Mouse (Mus musculus) erythroblast, embryonic 14.5 days (primary cell): ENCODE data around the gene Polr1a. TPM values are rescaled to one million over a fixed set of nuclear protein-coding genes. Genes with fewer than 3 reads are reported as not detected.

Experiments used
- H3K27me3 ChIP-seq: 2 replicates; pipeline ENCODE4 v1.6.1; 2012; ENCODE audit warnings: inconsistent platforms; ENCODE audit not compliant: control insufficient read depth
- H3K36me3 ChIP-seq: 2 replicates; pipeline ENCODE4 v1.6.1; 2012; ENCODE audit warnings: mild to moderate bottlenecking, inconsistent platforms; ENCODE audit not compliant: control insufficient read depth
- H3K4me1 ChIP-seq: 2 replicates; pipeline ENCODE4 v1.6.1; 2012; ENCODE audit warnings: inconsistent platforms; ENCODE audit not compliant: control insufficient read depth
- H3K4me3 ChIP-seq: replicated peaks from 2 replicates; pipeline ENCODE3; 2012; ENCODE audit warnings: moderate library complexity, mild to moderate bottlenecking, inconsistent platforms
- H3K9me3 ChIP-seq: 2 replicates; pipeline ENCODE4 v1.6.1; 2012; ENCODE audit warnings: low read length, inconsistent platforms, mixed read lengths; ENCODE audit not compliant: control insufficient read depth
- GATA1 ChIP-seq: IDR thresholded peaks from 2 replicates; pipeline ENCODE4 v1.6.1; 2012; ENCODE audit warnings: low read length, inconsistent platforms, mixed read lengths
- TAL1 ChIP-seq: IDR thresholded peaks from 3 replicates; pipeline ENCODE4 v1.6.1; 2012; ENCODE audit warnings: low read length, inconsistent platforms, mixed read lengths
- polyA plus RNA-seq: library from polyadenylated mRNA; stranded (reverse); fragments of >175 nt; gene quantifications from 2 replicates; pipeline ENCODE4 v1.2.3, GENCODE M21; 2012

Gene Polr1a
- 0.27 and 0.50 TPM in 2 replicates for polyA plus RNA-seq

DNA sequence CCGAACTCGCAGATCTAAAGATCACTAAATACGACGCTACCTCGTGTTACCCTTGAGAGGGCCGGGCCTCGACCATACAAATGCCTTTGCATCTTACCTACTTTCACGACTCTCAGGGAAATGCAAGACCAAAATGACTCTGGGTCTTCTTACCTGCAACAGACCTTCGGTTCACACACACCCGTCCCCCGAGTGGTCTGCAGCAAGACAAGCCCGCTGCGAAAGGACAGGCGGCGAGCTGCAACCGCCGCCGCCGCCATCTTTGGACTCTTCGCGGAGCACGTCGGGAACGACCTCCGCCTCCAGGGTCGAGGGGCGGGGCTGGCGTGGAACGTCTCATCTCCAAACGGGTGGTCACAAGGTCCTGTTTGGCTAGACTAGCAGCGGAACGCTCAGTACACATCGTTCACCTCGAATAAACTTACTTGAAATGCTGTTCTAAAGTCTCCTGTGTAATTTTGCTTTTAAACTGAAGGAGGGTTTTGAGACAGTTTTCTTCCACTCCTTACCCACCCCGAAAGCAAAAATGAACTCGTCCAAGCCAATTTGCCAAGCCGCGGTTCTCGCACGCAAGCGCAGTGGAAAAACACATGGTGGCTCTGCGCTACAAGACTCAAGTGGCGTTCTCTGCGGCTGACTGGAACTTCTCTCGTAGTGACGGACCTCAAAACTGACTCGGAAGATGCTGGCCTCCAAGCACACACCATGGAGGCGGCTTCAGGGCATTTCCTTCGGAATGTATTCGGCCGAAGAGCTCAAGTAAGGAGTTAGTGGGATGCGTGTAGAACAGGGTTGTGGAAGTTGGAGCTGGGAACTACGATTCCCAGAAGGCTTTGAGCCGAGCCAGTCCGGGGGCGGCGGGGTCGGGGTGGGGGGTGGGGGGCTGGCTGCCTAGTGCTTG is at the start of gene Polr1a, which contains the start of gene Ptcd3:
Gene Polr1a (plus strand): TSS at position 573 of the 901 bp plus-strand sequence.
Gene Ptcd3 (minus strand): TSS at position 270 of the 901 bp plus-strand sequence.
- H3K27me3 ChIP-seq: no peaks in the 10 kb centered on the region
- no peaks in the 10 kb centered on the region for H3K9me3 ChIP-seq
- peak within 1 kb of the TSS; percentile 72 for H3K4me3 ChIP-seq
- no peak for TF ChIP-seq GATA1
- TF ChIP-seq TAL1: no peak
- peaks cover 39% of the 10 kb centered on the region for H3K4me1 ChIP-seq
- peaks cover 45% of the 10 kb centered on the region for H3K36me3 ChIP-seq

DNA sequence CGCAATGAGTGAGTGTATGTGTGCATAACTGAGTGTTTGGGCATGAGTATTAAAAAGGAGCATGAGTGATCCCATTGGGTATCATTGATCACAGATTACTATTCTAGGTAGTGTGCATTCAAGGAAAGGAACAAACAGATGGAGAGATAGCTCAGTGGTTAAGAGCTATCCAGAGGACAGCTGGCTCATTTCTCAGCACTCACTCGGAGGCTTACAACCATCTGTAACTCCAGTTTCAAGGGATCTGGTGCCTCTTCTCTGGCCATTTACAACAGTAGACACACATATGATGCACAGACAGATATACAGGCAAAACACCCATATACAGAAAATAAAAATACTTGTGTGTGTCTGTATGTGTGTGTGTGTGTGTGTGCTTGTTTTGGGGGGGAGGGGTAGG is 41.1 kb upstream of the Polr1a start:
- no peak for TF ChIP-seq GATA1
- no peak for TF ChIP-seq TAL1
- no peak overlapping the region for H3K4me3 ChIP-seq
- H3K9me3 ChIP-seq: peaks cover 4% of the 10 kb centered on the region; the same call in 1 of the 2 replicates
- H3K4me1 ChIP-seq: no peaks in the 10 kb centered on the region
- no peaks in the 10 kb centered on the region for H3K27me3 ChIP-seq
- H3K36me3 ChIP-seq: peaks cover 88% of the 10 kb centered on the region

DNA sequence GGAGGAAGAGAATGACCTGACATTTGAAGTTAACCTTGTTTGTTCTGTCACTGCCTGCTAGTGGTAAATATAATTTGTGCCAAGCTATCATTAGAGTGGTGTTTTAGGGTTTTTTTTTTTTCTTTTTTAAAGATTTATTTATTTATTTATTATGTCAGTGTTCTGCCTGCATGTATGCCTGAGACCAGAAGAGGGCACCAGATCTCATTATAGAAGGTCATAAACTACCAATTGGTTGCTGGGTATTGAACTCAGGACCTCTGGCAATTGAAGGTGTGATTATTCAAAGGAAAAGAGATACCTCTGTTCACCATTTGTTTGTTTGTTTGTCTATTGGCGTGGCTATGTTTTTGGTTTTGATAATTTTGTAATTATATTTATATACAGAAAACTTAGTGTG is 40.0 kb upstream of the Polr1a start:
- H3K36me3 ChIP-seq: peaks cover 90% of the 10 kb centered on the region
- H3K4me1 ChIP-seq: no peaks in the 10 kb centered on the region
- H3K4me3 ChIP-seq: no peak overlapping the region
- peaks cover 4% of the 10 kb centered on the region; the same call in 1 of the 2 replicates for H3K9me3 ChIP-seq
- no peaks in the 10 kb centered on the region for H3K27me3 ChIP-seq
- TF ChIP-seq GATA1: no peak
- no peak for TF ChIP-seq TAL1

DNA sequence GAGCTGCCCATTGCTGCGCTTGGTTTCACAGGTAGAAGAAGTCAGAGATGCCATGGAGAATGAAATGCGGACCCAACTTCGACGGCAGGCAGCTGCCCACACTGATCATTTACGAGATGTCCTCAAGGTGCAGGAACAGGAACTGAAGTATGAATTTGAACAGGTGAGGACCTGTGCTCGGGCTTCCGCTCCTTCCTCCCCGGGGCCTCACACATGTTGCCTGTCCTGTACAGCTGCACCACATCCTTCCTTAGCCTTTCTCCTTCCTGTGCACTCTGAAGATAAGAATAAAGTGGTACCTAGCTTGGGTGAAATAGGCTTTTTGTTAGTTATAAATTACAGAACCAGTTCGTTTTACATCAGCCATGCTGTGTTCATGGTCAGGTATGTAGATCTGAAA is 37.5 kb upstream of the Polr1a start:
- peaks cover 92% of the 10 kb centered on the region for H3K36me3 ChIP-seq
- TF ChIP-seq GATA1 (no peak), TAL1 (no peak)

DNA sequence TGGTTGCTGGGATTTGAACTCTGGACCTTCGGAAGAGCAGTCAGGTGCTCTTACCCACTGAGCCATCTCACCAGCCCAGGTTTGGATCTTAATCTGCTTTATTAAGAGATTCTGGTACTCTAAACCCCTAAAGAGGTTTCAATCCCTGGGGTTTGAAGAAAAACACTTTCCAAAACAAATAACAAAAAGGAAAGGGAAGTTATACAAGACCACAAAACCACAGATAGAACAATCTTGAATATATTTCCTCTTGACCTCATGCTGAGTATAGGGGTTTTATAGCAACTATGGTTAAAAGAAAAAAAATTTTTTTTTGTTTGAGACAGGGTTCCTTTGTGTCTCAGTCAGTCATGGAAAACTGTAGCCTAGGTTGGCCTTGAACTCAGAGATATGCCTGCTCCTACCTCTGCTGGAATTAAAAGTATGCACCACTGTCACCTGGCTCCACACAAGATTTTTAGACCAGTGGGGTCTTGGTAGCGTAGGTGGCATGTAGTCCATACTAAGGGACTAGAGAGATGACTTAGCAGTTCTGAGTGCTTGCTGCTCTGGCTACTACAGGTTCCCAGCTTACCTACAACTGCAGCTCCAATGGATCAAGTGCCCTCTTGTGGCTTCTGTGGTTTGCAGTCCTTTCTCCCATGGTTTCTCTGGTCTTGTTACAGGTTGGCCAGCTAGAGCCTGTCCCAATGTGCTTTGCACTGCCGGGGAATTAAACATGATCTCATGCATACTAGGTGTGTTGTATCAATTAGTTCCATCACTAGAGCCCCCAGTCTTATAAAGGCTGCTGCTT is 30.7 kb upstream of the Polr1a start:
- Histone ChIP-seq H3K4me3 (no peak overlapping the region), H3K4me1 (no peaks in the 10 kb centered on the region), H3K27me3 (no peaks in the 10 kb centered on the region), H3K9me3 (no peaks in the 10 kb centered on the region), H3K36me3 (peaks cover 94% of the 10 kb centered on the region)
- TF ChIP-seq TAL1 (no peak), GATA1 (no peak)

More for the DNA sequence above, 37.5 kb upstream of the Polr1a start:
- no peak overlapping the region for H3K4me3 ChIP-seq
- no peaks in the 10 kb centered on the region for H3K4me1 ChIP-seq
- no peaks in the 10 kb centered on the region for H3K27me3 ChIP-seq
- no peaks in the 10 kb centered on the region for H3K9me3 ChIP-seq

DNA sequence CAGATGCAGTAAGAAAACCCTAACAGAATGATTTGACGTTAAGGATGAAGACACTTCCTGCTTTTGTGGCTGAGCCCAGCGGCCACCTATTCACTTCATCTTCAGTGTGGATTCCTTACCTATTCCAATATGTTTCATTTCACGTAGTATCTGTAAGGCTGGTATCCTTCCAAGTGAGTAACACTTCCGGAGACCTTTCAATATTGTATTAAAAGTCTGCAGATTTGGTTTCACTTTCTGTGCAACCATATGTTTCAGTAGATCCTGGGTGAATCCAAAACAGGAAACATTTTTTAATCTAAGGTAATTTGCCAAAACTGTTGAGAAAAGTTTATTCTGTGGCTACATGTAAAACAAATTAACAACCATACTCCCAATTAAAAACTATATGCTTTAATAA is 15.6 kb upstream of the Polr1a start:
- H3K4me1 ChIP-seq: no peaks in the 10 kb centered on the region
- no peaks in the 10 kb centered on the region for H3K27me3 ChIP-seq
- peaks cover 97% of the 10 kb centered on the region for H3K36me3 ChIP-seq
- H3K4me3 ChIP-seq: no peak overlapping the region
- no peaks in the 10 kb centered on the region for H3K9me3 ChIP-seq
- TF ChIP-seq GATA1 (no peak), TAL1 (no peak)

DNA sequence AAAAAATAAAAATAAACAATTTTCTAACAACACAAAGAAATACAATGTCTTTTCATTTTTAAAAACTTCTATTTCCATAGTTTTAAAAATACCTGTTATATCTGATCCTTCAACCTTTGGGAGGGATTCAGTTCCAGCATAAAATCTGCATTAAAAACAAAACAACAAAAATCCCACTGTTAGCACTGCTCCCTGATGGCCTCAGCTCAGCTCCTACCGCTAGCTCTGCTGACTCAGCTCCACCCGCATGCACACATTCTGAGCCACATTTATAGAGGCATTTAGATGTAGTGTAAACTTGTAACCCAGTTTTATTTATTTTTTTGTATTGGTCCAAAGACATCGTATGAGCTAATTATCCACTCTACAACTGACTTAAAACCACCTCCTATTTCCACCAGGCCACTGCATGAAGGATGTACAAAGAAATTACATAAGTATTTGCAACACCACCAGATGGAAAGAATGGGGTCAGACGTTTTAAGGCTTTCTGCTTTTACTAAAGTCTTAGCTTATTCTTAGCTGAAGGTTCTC is 1.1 kb upstream of the Polr1a start:
- no peak for TF ChIP-seq TAL1
- TF ChIP-seq GATA1: no peak
- Histone ChIP-seq H3K9me3 (no peaks in the 10 kb centered on the region), H3K27me3 (no peaks in the 10 kb centered on the region), H3K4me1 (peaks cover 39% of the 10 kb centered on the region), H3K4me3 (peak overlapping the region; percentile 72), H3K36me3 (peaks cover 47% of the 10 kb centered on the region)

DNA sequence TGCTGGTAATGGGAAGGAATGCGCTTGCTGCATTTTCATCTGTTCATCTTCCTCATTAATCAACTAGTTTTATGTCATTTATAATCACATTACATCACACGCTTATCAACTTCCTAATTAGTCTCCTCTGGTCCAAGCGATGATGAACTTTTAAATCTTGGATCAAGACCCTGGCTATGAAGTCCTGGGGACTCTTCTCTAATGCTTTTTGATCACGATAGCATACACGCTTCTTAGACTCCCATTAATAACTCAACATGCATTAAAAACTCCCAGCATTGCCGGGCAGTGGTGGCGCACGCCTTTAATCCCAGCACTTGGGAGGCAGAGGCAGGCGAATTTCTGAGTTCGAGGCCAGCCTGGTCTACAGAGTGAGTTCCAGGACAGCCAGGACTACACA is 531 bp downstream of the Polr1a start:
- Histone ChIP-seq H3K27me3 (no peaks in the 10 kb centered on the region), H3K4me3 (peak overlapping the region; percentile 72), H3K9me3 (no peaks in the 10 kb centered on the region), H3K4me1 (peaks cover 39% of the 10 kb centered on the region), H3K36me3 (peaks cover 45% of the 10 kb centered on the region)
- TF ChIP-seq GATA1 (no peak), TAL1 (no peak)

DNA sequence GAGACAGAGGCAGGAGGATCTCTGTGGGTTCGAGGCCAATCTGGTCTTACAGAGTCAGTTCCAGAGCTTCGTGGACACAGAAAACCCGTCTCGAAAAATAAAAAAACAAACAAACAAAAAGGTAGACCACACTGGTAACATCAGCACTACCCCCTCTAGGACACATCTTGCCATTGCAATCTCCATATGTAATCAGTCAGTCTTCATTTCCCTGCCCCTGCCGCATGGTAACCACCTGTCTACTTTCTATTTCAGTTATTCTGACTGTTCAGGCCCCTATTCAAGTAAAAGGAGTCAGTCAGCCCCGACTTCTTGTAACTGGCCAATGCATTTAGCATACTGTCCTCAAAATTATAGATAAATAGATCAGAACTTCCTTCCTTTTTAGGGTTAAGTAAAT is 987 bp downstream of the Polr1a start:
- peaks cover 39% of the 10 kb centered on the region for H3K4me1 ChIP-seq
- no peak for TF ChIP-seq TAL1
- TF ChIP-seq GATA1: no peak
- no peaks in the 10 kb centered on the region for H3K9me3 ChIP-seq
- peak overlapping the region; percentile 72 for H3K4me3 ChIP-seq
- peaks cover 44% of the 10 kb centered on the region for H3K36me3 ChIP-seq
- H3K27me3 ChIP-seq: no peaks in the 10 kb centered on the region
